Mouse (Mus musculus): ENCODE measurements around the gene Krt33b. TPM values are rescaled to one million over a fixed set of nuclear protein-coding genes. Genes with fewer than 3 reads are reported as not detected.

The Krt33b gene
- total RNA-seq (2014; fragmentation: Nextera tagmentation) (not detected in 2 replicates), total RNA-seq (2017) (not detected in 2 replicates)

DNA sequence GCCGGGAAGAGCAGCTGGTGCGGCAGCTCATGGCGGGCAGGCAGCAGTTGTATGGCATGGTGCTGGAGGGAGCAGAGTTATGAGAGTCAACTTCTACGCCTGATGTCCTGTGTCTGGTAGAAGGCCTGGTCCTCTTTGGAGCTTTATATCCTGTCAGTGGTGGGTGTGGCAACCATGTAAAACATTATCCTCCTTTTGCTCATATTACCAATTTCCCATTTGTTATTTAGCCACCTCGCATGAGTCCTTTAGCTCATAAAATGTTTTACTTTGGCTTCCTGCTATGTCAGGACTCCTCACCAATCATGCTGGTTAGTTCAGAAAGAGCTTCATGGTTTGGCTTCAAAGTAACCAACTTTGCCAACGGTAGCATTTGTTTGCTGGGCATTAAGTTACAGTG, at the start of gene Krt33b:
Krt33b (minus strand) TSS at position 101 of the 400 bp plus-strand sequence.
- ATAC-seq (replicated peaks; ENCODE audit: low FRiP score, low TSS enrichment, poor library complexity, severe bottlenecking), result no peak

DNA sequence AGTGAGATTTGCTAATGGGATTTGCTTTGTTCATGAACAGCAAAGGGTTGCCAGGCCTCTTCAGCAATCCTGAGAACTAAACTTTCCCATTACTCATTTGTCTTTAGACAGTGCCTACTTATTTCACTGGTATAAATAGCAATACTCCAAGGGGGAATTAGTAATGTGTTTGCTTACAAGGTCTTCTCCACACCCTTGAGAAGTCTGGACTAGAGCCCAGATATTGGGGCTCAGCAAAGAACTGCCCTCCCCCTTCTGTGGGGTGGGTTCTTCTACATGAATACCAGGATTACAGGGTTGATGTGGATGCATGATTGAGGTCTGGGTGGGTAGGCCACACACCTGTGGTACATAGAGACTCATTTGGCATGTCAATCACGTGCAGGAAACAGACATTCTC, 44.2 kb upstream of the Krt33b start:
- ATAC-seq (replicated peaks; ENCODE audit: low FRiP score, low TSS enrichment, poor library complexity, severe bottlenecking), result no peak

DNA sequence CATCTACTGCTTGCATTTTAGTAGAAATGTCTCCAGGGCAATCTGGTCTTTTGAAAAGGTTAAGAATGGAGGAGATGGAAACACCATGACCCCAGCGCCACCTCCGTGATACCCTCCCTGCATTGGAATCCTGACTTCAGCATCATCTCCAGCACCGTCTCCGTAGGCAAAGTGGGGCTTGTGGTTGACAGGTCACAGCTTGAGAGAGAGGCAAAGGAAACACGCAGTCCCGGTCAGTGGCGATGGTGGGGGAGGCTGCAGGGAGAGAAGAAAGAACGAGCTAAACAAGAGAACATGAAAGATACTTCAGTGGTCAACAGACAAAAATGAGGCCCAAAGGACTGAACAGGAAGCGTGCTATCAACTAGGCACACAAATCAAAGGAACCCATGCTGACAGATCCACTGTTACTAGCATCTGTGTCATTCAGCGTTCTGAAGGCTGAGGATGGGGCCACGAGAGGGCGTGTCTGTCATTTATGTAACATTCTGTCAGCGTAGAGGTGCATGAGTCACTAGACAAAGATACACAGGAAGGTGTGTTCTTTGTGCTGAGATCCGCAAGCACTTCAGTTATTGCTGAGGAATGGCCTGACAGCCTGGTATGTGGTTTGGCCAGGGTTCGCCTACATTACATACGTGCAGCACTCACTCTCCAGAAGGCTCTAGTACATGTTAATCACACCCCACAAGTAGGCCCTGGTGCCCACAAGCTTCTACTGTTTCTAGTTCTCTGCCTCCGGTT, 37.8 kb upstream of the Krt33b start:
- no peak for ATAC-seq (replicated peaks; ENCODE audit: low FRiP score, low TSS enrichment, poor library complexity, severe bottlenecking)

DNA sequence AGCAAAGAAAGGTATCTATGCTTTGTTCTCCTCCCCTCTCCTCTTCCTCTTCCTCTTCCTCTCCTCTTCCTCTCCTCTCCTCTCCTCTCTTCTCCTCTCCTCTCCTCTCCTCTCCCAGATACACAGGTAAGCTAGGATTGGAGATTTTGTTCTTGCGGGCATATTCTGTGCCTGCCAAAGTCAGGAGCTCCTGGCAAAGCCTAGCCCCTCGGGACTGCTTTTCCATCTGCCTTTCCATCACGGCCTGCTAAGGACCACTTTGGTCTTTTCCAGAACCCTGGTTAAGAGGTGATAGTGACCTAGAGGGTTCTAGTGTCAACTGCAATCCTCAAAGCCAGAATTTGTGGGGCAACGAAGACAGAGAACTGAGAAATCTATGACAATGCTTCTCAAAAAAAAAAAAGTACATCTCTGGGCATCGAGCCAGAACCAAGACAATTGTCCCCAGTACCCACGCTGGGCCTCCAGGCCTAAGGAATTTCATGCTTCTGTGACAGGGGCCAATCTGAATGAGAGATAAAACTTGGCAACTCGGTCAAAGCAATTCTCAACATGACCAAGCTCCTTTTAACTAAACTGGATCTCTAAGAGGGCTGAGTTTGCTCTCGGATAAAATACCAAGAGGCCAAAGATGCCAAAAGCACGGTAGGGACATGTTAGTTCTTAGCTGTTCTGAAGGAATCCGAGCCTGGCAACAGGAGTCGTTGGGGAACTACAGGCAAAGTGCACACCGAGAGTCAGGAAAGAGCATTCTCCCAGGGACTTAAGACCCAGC, 36.8 kb upstream of the Krt33b start:
- no peak for ATAC-seq (replicated peaks; ENCODE audit: low FRiP score, low TSS enrichment, poor library complexity, severe bottlenecking)

DNA sequence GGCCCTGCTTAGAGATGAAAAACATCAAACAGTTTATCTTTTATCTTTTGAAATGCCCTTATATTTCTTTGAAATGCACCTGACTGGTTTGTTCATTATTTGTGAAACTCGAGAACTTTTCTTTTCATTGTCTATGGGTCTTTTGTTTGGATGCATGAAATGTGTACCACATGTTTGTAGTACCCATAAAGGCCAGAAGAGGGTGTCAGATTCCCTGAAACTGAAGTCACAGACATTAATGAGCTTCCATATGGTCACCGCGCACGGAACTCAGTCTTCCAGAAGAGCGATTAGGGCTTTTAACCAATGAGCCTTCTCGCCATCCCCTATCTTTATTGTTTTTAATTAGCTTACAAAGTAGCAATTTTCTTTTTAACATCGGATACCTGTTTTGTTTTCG, 29.2 kb upstream of the Krt33b start:
- ATAC-seq (replicated peaks; ENCODE audit: low FRiP score, low TSS enrichment, poor library complexity, severe bottlenecking), result no peak

DNA sequence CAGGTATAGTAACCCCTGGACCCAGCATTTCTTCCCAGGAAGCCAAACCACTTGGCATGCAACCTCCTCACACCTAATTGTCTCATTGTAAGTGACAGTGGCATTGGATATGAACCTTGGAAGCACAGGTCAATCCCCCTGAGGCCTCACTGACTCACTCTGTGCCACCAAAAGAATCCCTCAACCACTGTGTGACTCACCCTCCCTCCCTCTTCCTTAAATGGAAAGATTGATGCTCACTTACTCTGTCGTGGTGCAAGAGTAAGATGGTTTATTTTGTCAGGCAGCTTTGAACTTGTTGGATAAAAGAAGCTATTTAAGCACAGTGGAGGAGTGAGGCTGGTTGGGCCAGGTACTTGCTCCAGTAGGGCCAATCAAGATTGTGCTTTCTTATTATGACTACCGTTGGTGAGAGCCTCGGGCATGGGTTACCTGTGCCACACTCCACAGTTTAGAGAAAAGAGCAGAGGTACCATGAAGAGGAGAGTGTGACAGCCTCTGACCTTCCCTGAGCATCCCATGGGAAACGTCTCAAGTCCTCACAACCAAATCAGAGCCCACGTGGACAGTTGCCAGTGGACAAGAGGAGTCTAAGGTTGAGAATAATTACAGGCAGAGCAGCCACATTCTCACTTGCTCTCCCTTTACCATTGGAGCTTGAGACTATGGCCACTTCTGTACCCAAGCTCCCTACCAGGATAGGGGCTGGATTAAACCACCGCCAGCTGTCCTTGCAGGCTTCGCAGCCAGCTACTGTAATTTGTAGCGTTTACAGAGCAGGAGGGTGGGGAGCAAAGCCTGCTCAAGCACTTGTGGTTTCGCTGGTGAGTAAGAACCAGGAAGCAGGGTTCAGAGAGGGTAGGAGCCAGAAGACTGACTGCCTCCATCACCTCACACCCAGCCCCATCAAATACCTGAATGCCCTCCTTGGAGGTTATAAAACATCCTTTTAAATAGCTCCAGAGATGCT, 26.3 kb upstream of the Krt33b start:
- no peak for ATAC-seq (replicated peaks; ENCODE audit: low FRiP score, low TSS enrichment, poor library complexity, severe bottlenecking)

DNA sequence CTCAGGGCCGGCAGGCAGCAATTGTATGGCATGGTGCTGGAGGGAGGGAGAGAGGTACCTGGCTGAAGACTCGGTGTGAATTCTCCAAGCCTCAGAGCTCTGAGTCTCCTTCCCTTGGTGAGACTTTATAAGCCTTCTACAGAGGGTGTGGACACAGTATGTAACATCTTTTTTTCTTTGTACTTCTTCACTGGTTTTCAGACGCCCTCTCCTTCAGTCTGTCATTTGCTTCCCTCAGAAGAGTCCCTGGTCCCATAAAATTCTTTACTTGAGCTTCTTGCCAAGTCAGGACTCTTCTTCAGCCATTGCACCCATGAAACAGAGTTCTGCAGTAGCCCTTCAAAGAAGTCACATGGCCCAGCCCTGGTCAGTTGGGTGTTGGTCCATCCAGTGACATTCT, 20.8 kb upstream of the Krt33b start, which contains the start of gene Krt31:
Krt31 (minus strand) TSS at position 101 of the 400 bp plus-strand sequence.
- ATAC-seq (replicated peaks; ENCODE audit: low FRiP score, low TSS enrichment, poor library complexity, severe bottlenecking), result no peak

DNA sequence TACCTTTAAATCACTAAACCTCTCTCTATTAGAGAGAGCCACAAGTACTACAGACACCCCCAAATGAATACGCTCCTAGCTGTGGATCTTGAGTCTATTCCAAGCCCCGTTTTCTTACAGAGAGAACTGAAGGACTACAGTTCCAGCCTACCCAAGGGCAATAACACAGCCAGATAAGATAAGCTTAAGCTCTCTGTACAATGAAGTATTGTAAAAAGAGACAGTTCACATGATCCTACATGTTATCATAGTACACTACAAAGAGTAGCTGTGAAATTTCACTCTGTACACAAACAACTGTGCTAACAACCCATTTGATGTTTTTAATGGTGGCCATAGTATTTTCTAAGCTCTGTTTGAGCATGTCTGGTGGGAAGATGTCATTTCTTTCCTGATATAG, 17.5 kb upstream of the Krt33b start:
- ATAC-seq (replicated peaks; ENCODE audit: low FRiP score, low TSS enrichment, poor library complexity, severe bottlenecking), result no peak

DNA sequence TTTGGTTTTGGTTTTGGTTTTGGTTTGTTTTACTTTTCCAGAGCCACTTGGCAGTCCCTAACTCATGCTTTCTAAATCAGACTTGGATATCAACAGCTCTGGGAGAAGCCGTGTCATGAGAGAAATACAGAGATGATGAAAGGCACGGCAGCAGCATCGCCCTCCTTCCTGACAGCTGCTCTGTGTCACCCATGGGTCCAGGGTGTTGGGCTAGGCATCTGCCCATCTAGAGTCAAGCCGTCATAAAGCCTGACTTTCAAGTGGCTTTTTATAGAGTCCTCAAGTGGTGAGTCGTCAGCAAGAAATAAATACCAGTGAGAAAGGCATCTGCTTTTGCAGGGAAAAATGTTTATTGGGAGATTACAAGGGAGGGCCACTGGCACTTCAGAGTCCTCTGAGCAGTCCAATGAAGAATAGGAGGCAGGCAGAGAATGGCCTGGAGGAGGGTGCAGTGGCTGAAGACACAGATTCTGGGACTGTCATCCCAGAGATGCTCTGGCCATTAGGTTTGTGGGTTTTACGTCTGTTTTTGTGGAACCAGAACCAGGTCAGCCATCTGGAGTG, 16.7 kb upstream of the Krt33b start:
- ATAC-seq (replicated peaks; ENCODE audit: low FRiP score, low TSS enrichment, poor library complexity, severe bottlenecking), result no peak

DNA sequence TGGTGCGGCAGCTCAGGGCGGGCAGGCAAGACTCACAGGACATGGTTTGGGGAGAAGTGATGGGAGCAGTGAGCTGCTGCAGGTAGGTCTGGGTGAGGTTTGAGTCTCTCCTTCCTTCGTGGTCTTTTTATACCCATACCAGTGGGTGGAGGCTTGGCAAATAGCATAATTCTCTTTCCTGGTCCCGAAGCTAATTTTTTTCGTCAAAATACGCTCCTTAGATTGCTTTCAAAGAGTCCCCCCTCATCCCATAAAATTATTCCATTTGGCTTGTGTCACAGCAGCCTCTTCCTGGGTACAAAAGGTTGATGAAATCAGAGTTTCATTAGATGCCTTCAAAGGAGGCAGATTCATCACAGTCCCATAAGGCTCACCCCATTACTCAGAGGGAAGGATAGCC, 11.8 kb upstream of the Krt33b start, which contains the start of gene Krt34:
Krt34 (minus strand) TSS at position 101 of the 400 bp plus-strand sequence.
- no peak for ATAC-seq (replicated peaks; ENCODE audit: low FRiP score, low TSS enrichment, poor library complexity, severe bottlenecking)

DNA sequence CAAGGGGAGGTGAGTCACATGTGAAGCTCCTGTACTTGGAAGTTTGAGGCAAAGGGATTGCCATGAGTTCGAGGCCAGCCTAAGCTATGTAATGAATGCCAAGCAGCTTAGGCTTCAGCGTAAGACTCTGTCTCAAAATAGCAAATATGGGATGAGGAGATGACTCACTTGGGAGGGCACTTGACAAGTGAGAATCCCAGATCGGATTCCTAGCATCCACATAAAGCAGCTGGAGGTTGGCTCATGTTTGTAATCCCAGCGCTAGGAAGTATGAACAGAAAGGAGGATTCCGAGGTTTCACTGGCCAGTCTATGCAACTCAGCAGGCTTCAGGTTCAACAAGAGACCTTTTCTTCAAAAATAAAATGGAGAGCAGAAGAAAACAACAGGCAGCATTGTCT, 8.2 kb downstream of the Krt33b start:
- ATAC-seq (replicated peaks; ENCODE audit: low FRiP score, low TSS enrichment, poor library complexity, severe bottlenecking), result no peak

DNA sequence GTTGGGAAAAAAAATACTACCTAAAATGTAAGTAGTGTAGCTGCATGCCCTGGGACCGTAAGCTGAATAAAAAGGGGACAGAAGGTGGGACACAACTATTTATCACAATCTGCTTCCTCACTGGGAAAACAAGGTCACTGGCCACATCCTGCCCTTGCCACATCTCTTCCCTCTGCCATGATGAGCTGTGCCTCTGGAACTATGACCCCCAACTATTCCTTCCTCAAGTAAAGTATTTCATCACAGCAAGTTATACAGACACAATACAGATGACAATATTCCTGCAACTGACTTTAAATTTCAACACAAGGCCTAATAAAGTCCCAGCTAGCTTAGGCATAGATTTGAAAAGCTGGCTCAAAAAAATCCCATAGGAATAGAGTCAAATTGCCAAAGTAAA, 10.2 kb downstream of the Krt33b start:
- ATAC-seq (replicated peaks; ENCODE audit: low FRiP score, low TSS enrichment, poor library complexity, severe bottlenecking), result no peak

DNA sequence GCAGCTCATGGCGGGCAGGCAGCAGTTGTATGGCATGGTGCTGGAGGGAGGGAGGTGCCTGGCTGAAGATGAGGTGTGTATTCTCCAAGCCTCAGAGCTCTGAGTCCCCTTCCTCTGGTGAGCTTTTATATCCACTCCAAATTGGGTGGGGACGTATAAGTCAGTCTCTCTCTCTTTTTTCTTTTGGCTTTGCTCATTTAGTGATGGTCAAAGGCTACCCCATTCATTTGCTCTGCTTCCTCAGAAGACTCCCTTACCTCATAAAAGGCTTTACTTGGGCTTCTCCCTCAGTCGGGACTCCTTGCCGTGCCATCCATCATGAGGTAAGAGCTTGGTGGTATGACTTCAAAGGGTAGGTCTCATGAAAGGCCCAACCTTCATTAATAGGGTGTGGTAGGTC, 13.6 kb downstream of the Krt33b start, which contains the start of gene Krt33a:
Krt33a (minus strand) TSS at position 101 of the 400 bp plus-strand sequence.
- no peak for ATAC-seq (replicated peaks; ENCODE audit: low FRiP score, low TSS enrichment, poor library complexity, severe bottlenecking)

DNA sequence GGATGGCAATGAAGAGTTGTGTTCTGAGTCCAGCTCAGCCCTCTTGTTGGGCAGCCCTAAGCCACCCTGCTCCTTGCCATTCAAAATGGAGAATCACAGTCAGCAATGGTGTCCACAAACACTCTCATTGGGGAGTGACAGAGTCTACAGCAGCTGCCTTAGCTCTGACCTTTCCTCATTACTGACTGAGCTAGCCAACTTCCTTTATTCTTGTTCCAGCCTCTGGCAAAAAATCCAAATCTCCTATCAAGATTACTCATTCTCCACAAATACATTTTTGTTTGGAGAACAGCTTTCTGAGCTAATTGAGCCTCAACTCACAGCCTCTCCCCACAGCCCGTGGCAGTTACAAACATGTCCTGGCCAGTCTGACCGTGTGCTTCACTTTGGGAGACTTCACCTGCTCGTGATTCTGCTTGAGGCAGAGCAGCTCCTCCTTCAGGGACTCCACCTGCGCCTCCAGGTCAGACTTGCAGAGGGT, 15.9 kb downstream of the Krt33b start:
- ATAC-seq (replicated peaks; ENCODE audit: low FRiP score, low TSS enrichment, poor library complexity, severe bottlenecking), result no peak

DNA sequence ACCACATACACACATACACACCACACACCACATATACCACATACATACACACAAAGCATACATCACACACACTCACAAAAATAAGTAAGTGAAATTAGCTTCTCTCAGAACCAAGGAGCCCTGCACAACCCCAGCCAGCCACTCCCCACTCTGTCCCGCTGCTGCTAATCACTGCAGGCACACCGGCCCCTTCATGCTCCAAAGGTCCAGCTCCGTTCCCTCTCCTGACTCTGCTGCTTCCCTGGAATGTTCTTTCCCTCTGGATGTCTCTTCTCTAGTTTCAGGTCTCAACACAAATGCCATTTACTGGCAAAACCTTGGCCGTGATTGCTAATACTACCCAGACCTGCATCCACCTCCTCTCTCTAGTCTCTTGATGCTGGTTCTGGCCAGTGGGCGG, 19.0 kb downstream of the Krt33b start:
- ATAC-seq (replicated peaks; ENCODE audit: low FRiP score, low TSS enrichment, poor library complexity, severe bottlenecking), result no peak

DNA sequence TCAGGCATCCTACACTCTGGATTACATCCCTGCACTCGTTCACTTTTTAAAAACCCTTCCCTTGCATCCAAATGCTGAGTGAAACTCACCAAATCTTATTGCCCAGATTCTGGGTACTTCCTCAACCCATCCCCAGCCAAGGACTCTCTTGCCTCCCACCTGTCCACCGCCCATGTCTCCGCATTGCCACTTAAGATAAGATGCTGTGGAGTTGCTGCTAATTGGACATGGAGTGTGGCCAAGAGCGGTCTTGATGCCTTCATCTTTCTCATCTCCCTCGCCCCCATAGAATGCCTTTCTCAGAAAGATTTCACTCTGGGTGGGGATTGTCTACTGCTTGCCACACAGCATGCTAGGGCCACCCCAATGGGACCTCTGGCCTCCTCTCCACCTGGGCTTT, 21.3 kb downstream of the Krt33b start:
- ATAC-seq (replicated peaks; ENCODE audit: low FRiP score, low TSS enrichment, poor library complexity, severe bottlenecking), result no peak

DNA sequence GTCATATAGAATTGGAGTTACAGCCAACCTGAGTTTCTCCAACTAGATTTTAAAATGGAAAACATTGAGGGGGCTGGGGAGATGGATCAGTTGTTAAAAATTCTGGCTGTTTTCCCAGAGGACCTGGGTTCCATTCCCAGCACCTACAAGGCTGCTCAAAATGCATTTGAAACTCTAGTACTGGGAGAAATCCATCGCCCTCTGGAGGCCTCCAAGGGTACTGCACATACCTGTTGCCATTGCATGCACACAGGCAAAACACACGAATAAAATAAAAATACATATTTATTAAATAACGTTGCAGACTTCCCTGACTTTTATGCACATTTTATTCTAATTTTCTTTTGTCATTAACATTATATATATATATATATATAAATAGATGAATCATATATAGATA, 23.0 kb downstream of the Krt33b start:
- ATAC-seq (replicated peaks; ENCODE audit: low FRiP score, low TSS enrichment, poor library complexity, severe bottlenecking), result no peak

DNA sequence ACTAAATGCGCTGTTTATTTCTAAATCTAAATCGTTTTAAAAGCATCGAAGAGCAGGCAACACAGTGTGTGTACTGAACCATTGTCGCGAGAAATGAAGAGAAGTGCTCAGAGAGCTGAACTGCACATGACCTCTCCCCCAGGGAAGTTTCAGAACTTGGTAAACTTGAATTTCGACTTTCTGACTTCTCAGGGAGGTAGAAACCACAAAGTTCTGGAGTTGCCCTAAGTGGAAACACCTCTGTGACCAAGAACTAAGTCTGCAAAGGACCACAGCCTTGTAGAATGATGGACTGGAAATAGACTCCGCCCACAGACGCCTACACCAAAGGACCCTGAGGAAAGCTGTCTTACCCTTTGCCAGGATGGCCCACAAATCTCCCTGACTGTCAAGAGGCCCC, 23.8 kb downstream of the Krt33b start:
- no peak for ATAC-seq (replicated peaks; ENCODE audit: low FRiP score, low TSS enrichment, poor library complexity, severe bottlenecking)

DNA sequence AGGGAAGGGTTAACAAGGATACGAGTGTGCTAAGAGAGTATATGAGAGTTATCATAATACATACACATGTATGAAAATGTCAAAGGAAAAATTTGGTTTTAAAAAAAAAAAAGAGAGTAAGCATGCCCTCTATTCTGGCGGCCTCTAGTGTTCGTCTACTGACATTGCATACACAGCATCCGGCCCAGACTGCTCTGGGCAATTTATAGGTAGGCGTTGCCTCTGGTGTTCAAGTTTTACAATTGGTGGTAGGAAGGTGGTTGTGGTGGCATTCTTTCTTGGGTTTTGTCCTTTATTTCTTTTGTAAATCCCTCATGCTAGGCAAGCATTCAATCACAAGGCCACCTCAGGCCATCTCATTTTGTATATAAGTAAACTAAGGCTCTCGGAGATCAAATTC, 24.8 kb downstream of the Krt33b start:
- ATAC-seq (replicated peaks; ENCODE audit: low FRiP score, low TSS enrichment, poor library complexity, severe bottlenecking), result peak; percentile 78

All from megakaryocyte-erythroid progenitor cell, adult 5-6 weeks (primary cell).